Mouse (Mus musculus): ENCODE measurements around the gene Gm20662.

Gm20662 gene

GRCm38 (mm10) chr9:108094184-108094941 is 98.2 kb downstream of the Gm20662 start, which contains the start of gene Apeh:
TSS of gene Apeh (minus strand) at chr9:108094606.
- DNase-seq, result peak; percentile 97

All from kidney, adult 11 months (tissue).